Mouse (Mus musculus) mammary gland, adult 2 months (tissue): Measurements from ENCODE around the gene Kat5. TPM values are rescaled to one million over a fixed set of nuclear protein-coding genes. Genes with fewer than 3 reads are reported as not detected.

ENCODE experiments used
- polyA plus RNA-seq: library from polyadenylated mRNA; depleted of rRNA; stranded (reverse); fragments of >200 nt; gene quantifications from 2 replicates; pipeline ENCODE4 v1.2.3, GENCODE M21; 2012; ENCODE audit warnings: low replicate concordance; rRNA removed

Gene Kat5
- 50.4 and 55.5 TPM in 2 replicates for polyA plus RNA-seq

DNA sequence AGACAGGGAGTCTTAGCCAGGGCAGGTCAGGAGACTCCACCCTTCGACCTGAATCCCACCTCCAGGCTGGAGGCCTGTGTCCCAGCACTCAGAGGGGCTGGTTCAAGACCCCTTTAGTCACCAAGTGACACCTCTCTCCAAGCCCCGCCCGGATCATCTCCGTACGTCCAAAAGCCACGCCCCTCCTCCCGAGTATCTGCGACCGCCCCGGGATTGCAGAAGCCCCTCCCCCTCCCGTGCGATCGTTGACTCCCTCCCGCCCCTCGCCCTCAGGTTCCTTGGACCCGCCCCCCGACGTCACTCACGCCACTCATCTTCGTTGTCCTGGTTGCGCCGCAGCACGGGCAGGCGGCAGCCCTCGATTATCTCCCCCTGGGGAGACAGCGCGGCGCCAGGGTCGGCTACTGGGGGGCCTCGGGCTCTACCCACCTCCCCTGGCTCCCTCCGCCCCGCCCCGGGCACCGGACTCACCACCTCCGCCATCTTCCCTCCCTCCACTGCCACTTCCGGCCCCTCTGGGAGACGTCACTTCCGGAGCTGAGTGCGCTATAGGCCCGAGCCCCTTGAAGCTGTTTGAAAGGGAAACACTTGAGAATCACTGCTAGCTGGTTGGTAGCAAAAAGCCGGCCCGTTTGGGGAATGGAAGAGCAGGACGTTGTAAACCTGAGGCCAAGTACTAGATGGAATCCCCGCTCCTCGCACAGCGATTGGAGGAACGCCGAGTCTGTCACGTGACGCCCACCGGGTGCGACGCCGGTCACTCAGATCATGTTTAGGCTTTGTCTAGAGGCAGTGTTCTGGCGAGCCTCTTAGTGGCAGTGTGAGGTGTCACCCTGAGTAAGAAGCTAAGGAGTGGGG, at the start of gene Kat5:
Gene Kat5, minus strand, starts transcription at position 691 of the 858 bp plus-strand sequence.

DNA sequence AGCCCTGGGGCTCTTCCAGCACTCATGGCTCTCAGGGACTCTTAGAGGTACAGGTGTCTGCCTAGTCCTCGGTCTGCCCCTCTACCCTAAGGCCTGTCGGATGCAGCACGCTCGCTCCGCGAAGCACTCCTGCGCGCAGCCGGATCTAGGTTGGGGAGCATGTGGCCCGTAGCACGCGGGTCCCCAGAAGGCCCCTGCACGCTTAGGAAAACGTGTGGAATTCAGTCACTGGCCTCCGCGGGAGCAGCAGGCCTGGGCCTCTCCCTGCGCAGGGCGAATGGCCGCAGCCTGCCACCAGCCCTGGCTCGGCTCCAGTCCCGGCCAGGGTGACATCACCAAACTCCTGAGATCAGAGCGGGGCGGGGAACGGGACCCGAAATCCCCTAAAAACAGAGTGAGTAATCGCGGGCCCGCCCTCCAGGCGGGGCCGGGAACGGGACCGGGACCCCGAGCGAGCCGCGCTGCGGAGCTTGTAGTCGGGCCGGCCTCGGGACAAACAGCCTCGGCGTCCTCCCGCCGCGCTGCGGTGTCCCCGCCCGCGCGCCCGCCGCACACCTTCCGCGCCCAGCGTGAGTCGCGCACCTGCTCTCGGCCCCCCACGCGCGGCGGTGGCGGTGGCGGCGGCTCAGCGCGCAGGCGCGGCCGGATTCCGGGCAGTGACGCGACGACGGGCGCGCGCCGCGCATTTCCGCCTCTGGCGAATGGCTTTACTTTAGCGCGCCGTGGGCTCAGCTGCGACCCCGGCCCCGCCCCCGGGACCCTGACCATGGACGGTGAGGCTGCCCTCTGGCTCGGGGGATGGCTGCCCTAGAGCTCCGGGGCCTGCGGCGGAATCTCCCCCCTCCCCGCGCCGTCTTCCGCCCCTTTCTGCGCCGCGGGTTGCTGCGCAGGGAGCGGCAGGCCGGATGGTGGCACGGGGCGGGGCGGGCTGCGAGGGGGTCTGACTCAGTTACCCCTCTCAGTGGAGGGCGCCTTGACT, 27.3 kb upstream of the Kat5 start, which contains the start of gene Rela:
Gene Rela, plus strand, starts transcription at position 415 of the 979 bp plus-strand sequence.

DNA sequence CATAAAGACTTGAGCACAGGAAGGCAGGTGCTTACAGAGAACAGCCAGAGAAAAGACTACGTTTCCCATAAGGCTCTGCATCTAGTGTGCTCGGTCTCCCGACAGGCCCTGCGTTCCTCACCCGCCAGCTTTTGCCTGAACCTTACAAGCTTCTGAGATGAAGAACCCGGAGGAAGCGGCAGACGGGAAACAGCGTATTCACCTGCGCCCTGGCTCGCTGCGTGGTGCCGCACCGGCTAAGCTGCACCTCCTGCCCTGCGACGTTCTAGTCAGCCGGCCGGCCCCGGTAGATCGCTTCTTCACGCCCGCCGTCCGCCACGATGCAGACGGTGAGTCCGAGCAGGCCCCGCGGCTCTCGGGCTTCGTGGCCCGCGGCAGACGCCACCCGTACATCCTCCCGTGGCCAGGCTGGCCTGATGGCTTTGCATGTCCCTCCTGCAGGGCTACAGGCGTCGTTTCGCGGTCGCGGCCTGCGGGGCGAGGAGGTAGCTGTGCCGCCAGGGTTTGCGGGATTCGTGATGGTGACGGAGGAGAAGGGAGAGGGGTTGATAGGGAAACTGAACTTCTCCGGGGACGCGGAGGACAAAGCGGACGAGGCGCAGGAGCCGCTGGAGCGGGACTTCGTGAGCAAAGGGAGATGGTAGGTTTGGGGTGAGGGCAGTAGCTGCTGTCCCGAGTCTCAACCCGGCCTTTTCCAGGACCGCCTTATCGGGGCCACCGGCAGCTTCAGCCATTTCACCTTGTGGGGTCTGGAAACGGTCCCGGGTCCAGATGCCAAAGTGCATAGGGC, 8.1 kb downstream of the Kat5 start, which contains the start of gene Rnaseh2c:
Gene Rnaseh2c, plus strand, starts transcription at position 122 of the 790 bp plus-strand sequence.

DNA sequence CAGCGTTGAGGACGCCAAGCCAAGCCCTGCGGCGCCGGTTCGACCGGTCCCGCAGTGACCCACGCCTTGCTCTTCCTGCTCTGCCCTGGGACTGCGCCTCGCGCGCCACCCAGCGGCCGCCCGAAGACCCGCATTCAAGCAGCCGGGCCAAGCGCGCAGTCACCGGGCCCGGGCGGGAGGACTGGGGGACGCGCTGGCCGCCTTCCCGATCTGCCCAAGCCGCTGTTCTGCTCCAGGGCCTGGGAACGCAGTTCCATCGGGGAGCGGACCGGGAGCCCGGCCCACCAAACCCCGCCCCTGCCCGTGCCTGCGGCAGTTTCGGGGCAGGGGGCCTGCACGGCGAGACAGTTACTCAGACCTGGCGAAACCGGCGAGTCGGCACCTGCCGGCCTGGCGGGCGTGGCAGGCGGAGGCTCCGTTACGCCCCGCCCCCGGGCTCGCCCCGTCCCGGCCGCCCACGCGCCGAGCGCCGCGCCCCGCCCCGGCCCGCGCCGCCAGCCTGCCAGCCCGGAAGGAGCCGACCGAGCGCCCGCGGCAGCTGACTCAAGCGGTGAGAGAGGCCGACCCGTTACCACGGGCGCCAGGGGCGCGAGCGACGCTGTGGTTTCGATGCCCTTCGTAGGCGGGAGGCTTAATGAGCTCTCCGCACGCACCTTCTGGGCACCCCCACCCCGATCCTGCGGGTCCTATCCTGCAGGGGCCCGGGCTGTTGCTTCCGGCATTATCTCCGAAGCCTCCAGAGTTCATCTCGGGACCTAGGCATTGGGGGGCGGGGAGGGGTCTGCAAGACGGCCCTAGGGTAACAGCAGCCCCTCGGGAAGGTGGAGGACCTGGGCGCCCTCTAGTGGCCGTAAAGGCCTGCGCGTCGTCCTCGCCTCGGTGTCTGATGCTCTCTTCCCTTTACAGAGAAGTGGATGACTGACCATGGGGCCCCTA, 42.2 kb downstream of the Kat5 start, which contains the start of gene Ap5b1:
Gene Ap5b1, plus strand, starts transcription at position 492 of the 936 bp plus-strand sequence.

DNA sequence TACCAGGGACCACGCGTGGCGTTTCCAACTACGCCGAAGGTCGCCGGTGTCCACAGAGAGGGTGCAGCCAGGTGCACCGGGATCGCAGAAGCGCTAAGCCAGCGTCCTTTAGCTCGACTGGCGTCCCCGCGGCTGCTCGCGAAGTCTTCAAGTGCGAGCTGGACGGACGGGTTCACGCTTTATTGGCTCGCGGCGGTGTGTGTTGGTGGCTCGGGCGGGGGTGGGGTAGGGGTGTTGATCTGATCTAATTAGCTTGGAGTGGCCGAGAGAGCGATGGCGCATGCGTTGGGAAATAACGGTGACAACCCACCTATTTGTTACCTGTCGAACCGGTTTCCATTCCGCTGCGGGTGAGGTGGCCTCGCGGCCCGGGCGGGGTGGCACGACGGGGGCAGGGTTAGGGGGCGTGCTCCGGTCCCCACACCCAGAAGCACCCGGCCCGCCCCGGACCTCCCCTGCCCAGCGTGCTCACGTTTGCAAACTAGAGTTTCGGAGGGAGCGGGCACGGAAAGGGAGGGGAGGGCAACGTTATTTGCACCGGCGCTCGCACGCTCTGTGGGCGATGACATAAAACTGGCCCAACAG, 49.5 kb downstream of the Kat5 start, which contains the start of gene Ovol1:
Gene Ovol1, minus strand, starts transcription at position 190 of the 585 bp plus-strand sequence.

Other genes starting within 250 kb of the Kat5 start
- 14.3 and 25.0 TPM in 2 replicates for gene Eif1ad, start 243.5 kb downstream of the Kat5 start, polyA plus RNA-seq
- gene Banf1, start 243.1 kb downstream of the Kat5 start, polyA plus RNA-seq = 85.0 and 196 TPM in 2 replicates
- 13.2 and 16.5 TPM in 2 replicates for gene Sart1, start 221.5 kb downstream of the Kat5 start, polyA plus RNA-seq
- not detected in 2 replicates for gene Tsga10ip, start 207.7 kb downstream of the Kat5 start, polyA plus RNA-seq
- gene Drap1, start 185.3 kb downstream of the Kat5 start, polyA plus RNA-seq = 111 and 116 TPM in 2 replicates
- 112 and 118 TPM in 2 replicates for gene AI837181, start 185.1 kb downstream of the Kat5 start, polyA plus RNA-seq
- 0.13 and 0.75 TPM in 2 replicates for gene Fosl1, start 162.7 kb downstream of the Kat5 start, polyA plus RNA-seq
- gene Ccdc85b, start 152.3 kb downstream of the Kat5 start, polyA plus RNA-seq = 5.0 and 11.5 TPM in 2 replicates
- 106 and 133 TPM in 2 replicates for gene Fibp, start 149.6 kb downstream of the Kat5 start, polyA plus RNA-seq
- 27.5 and 30.7 TPM in 2 replicates for gene Ctsw, start 141.7 kb downstream of the Kat5 start, polyA plus RNA-seq
- gene Efemp2, start 136.3 kb downstream of the Kat5 start, polyA plus RNA-seq = 96.9 and 98.4 TPM in 2 replicates
- gene Mus81, start 121.8 kb downstream of the Kat5 start, polyA plus RNA-seq = 47.4 and 58.4 TPM in 2 replicates
- 576 and 751 TPM in 2 replicates for gene Cfl1, start 119.8 kb downstream of the Kat5 start, polyA plus RNA-seq
- 1.1 and 1.7 TPM in 2 replicates for gene 1700020D05Rik, start 106.5 kb downstream of the Kat5 start, polyA plus RNA-seq
- 11.3 and 16.3 TPM in 2 replicates for gene Snx32, start 99.7 kb downstream of the Kat5 start, polyA plus RNA-seq
- 2.4 and 2.5 TPM in 2 replicates for gene Ovol1, start 49.6 kb downstream of the Kat5 start, polyA plus RNA-seq
- 11.5 and 27.2 TPM in 2 replicates for gene Ap5b1, start 42.2 kb downstream of the Kat5 start, polyA plus RNA-seq
- gene Rnaseh2c, start 8.4 kb downstream of the Kat5 start, polyA plus RNA-seq = 35.9 and 66.4 TPM in 2 replicates
- 102 and 116 TPM in 2 replicates for gene Rela, start 27.2 kb upstream of the Kat5 start, polyA plus RNA-seq
- 130 and 371 TPM in 2 replicates for gene Sipa1, start 53.5 kb upstream of the Kat5 start, polyA plus RNA-seq
- gene Map3k11, start 78.5 kb upstream of the Kat5 start, polyA plus RNA-seq = 73.1 and 141 TPM in 2 replicates
- 137 and 266 TPM in 2 replicates for gene Pcnx3, start 78.7 kb upstream of the Kat5 start, polyA plus RNA-seq
- gene Kcnk7, start 94.1 kb upstream of the Kat5 start, polyA plus RNA-seq = 0.83 and 0.94 TPM in 2 replicates
- gene Ehbp1l1, start 116.1 kb upstream of the Kat5 start, polyA plus RNA-seq = 92.5 and 93.1 TPM in 2 replicates
- gene Fam89b, start 119.4 kb upstream of the Kat5 start, polyA plus RNA-seq = 237 and 392 TPM in 2 replicates
- 222 and 329 TPM in 2 replicates for gene Ltbp3, start 130.7 kb upstream of the Kat5 start, polyA plus RNA-seq
- gene Scyl1, start 161.2 kb upstream of the Kat5 start, polyA plus RNA-seq = 105 and 131 TPM in 2 replicates